Mouse (Mus musculus) testis, adult 2 months (tissue): ENCODE data around the gene Bicdl2. TPM values are rescaled to one million over a fixed set of nuclear protein-coding genes. Genes with fewer than 3 reads are reported as not detected.

ENCODE experiments used
- H3K27ac ChIP-seq: fragments of 200-500 bp; 2 replicates; pipeline ENCODE4 v1.5.1; 2012; ENCODE audit warnings: low read depth, low read length; ENCODE audit not compliant: control insufficient read depth, insufficient read depth
- H3K27me3 ChIP-seq: fragments of 200-500 bp; 2 replicates; pipeline ENCODE4 v1.6.1; 2012; ENCODE audit warnings: mild to moderate bottlenecking, low read length, moderate library complexity; ENCODE audit not compliant: control insufficient read depth, insufficient read depth
- H3K36me3 ChIP-seq: fragments of 200-500 bp; 2 replicates; pipeline ENCODE4 v1.6.1; 2012; ENCODE audit warnings: mild to moderate bottlenecking, low read length; ENCODE audit not compliant: control insufficient read depth, insufficient read depth
- H3K4me1 ChIP-seq: fragments of 200-500 bp; 2 replicates; pipeline ENCODE4 v1.6.1; 2012; ENCODE audit warnings: low read length; ENCODE audit not compliant: control insufficient read depth, insufficient read depth
- H3K4me3 ChIP-seq: fragments of 200-500 bp; 2 replicates; pipeline ENCODE4 v1.5.1; 2012; ENCODE audit warnings: low read depth, mild to moderate bottlenecking, low read length, moderate library complexity, mixed read lengths; ENCODE audit not compliant: control insufficient read depth
- CTCF ChIP-seq: fragments of 200-500 bp; IDR thresholded peaks from 2 replicates; pipeline ENCODE4 v1.5.1; 2012; ENCODE audit warnings: low read depth, mild to moderate bottlenecking, inconsistent platforms, low read length, moderate library complexity; ENCODE audit not compliant: control insufficient read depth, insufficient read depth, insufficient replicate concordance
- POLR2A ChIP-seq: fragments of 200-500 bp; IDR thresholded peaks from 2 replicates; pipeline ENCODE4 v1.6.1; 2012; ENCODE audit warnings: low read depth, mild to moderate bottlenecking, inconsistent platforms, low read length, moderate library complexity; ENCODE audit not compliant: control insufficient read depth
- polyA plus RNA-seq: library from polyadenylated mRNA; depleted of rRNA; stranded (reverse); fragments of >200 nt; gene quantifications from 2 replicates; pipeline ENCODE4 v1.2.3, GENCODE M21; 2012; rRNA removed

Bicdl2 gene
- polyA plus RNA-seq, 1 experiment, result 1.5 TPM

- H3K27me3 ChIP-seq, result no peaks in the 10 kb centered on the region
- H3K4me1 ChIP-seq, result peaks cover 7% of the 10 kb centered on the region
- H3K27ac ChIP-seq, result no peak overlapping the region
- no peak for TF ChIP-seq POLR2A
- peak; percentile 50; the same call in 1 of the 2 replicates for TF ChIP-seq CTCF
- no peaks in the 10 kb centered on the region for H3K36me3 ChIP-seq
- H3K4me3 ChIP-seq, result peak overlapping the region; percentile 66
These were observed 39.8 kb downstream of the Bicdl2 start for GRCm38 (mm10) chr17:23700079-23700478.

GRCm38 (mm10) chr17:23703301-23703700 is 43.0 kb downstream of the Bicdl2 start:
- H3K36me3 ChIP-seq, result no peaks in the 10 kb centered on the region
- peaks cover 7% of the 10 kb centered on the region for H3K4me1 ChIP-seq
- no peaks in the 10 kb centered on the region for H3K27me3 ChIP-seq
- no peak overlapping the region for H3K4me3 ChIP-seq
- H3K27ac ChIP-seq, result no peak overlapping the region
- TF ChIP-seq POLR2A (no peak), CTCF (no peak)

- Histone ChIP-seq H3K4me3 (no peak overlapping the region), H3K27me3 (no peaks in the 10 kb centered on the region), H3K36me3 (no peaks in the 10 kb centered on the region), H3K4me1 (peaks cover 7% of the 10 kb centered on the region), H3K27ac (no peak overlapping the region)
- TF ChIP-seq CTCF (no peak), POLR2A (no peak)
These were observed 44.4 kb downstream of the Bicdl2 start for GRCm38 (mm10) chr17:23704741-23705140.

- Histone ChIP-seq H3K4me1 (no peaks in the 10 kb centered on the region), H3K27ac (no peak overlapping the region), H3K27me3 (no peaks in the 10 kb centered on the region), H3K4me3 (no peak overlapping the region), H3K36me3 (no peaks in the 10 kb centered on the region)
- TF ChIP-seq CTCF (no peak), POLR2A (no peak)
These were observed 45.3 kb downstream of the Bicdl2 start for GRCm38 (mm10) chr17:23705525-23706104.

DNA sequence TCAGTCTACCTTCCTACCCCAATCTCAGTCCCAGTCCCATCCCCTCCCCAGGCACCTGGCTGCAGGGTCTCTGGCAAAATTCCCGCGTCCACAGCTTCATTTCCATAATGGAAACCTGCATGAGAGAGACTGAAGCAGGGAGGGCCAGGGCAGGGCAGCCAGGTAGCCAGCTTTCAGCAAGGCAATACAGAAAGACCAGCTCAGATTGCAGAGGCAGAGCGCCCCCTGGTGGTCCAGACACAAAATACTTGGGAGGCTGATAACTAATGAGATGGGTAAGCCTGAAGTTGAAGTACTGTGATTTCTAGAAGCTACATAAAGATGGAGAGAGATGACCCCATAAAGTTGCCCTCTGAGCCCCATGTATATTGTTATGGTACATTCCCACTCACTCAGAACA is 45.9 kb downstream of the Bicdl2 start:
- Histone ChIP-seq H3K27me3 (no peaks in the 10 kb centered on the region), H3K4me3 (no peak overlapping the region), H3K36me3 (no peaks in the 10 kb centered on the region), H3K27ac (no peak overlapping the region), H3K4me1 (no peaks in the 10 kb centered on the region)
- TF ChIP-seq POLR2A (no peak), CTCF (peak; percentile 80; the same call in 1 of the 2 replicates)

DNA sequence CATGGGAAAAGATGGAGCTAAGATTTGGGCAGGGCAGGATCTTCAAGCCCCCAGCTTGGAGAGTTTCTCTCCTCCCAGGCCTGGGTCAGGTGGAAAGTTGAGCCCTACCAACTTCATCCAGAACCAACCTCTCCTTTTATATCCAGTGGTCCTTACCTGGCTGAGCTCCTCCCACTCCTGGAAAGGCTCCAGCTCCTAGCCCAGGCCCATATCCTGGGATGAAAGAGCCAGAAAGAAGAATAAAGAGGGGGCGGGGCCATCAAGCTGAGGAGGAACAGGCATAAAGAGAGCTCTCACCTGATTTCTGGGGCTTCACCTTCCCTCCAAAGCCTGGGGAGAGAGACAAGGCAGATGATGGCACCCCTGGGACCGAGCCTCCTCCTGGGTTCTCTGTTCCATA is 56.7 kb downstream of the Bicdl2 start:
- Histone ChIP-seq H3K27me3 (no peaks in the 10 kb centered on the region), H3K27ac (no peak overlapping the region), H3K36me3 (no peaks in the 10 kb centered on the region), H3K4me1 (peaks cover 3% of the 10 kb centered on the region), H3K4me3 (no peak overlapping the region)
- TF ChIP-seq POLR2A, result no peak
- TF ChIP-seq CTCF, result no peak

Other genes starting within 250 kb of the Bicdl2 start
- gene Vmn2r117, start 180.8 kb upstream of the Bicdl2 start, polyA plus RNA-seq, result not detected in 2 replicates
- 3.5 and 3.7 TPM in 2 replicates for gene Zfp213, start 96.3 kb upstream of the Bicdl2 start, polyA plus RNA-seq
- gene Zfp13, start 61.0 kb upstream of the Bicdl2 start, polyA plus RNA-seq, result 45.3 and 57.6 TPM in 2 replicates
- gene Zscan10, start 59.6 kb upstream of the Bicdl2 start, polyA plus RNA-seq, result 4.5 and 4.9 TPM in 2 replicates
- 0.35 and 0.36 TPM in 2 replicates for gene Mmp25, start 15.2 kb upstream of the Bicdl2 start, polyA plus RNA-seq
- 54.9 and 64.9 TPM in 2 replicates for gene Hcfc1r1, start 13.1 kb downstream of the Bicdl2 start, polyA plus RNA-seq
- gene Thoc6, start 13.4 kb downstream of the Bicdl2 start, polyA plus RNA-seq, result 9.8 and 9.9 TPM in 2 replicates
- gene Tnfrsf12a, start 17.0 kb downstream of the Bicdl2 start, polyA plus RNA-seq, result 1.2 and 1.7 TPM in 2 replicates
- 0.16 and 0.19 TPM in 2 replicates for gene Cldn6, start 18.7 kb downstream of the Bicdl2 start, polyA plus RNA-seq
- gene Cldn9, start 23.5 kb downstream of the Bicdl2 start, polyA plus RNA-seq, result 0.27 and 0.72 TPM in 2 replicates
- gene 1520401A03Rik, start 62.3 kb downstream of the Bicdl2 start, polyA plus RNA-seq, result 6.7 and 7.1 TPM in 2 replicates
- 78.6 and 88.6 TPM in 2 replicates for gene Pkmyt1, start 65.8 kb downstream of the Bicdl2 start, polyA plus RNA-seq
- gene Paqr4, start 80.4 kb downstream of the Bicdl2 start, polyA plus RNA-seq, result 0.69 and 0.85 TPM in 2 replicates
- 0.80 and 0.97 TPM in 2 replicates for gene Kremen2, start 85.3 kb downstream of the Bicdl2 start, polyA plus RNA-seq
- 155 and 178 TPM in 2 replicates for gene Flywch1, start 111.1 kb downstream of the Bicdl2 start, polyA plus RNA-seq
- gene Flywch2, start 125.6 kb downstream of the Bicdl2 start, polyA plus RNA-seq, result 11.8 and 14.8 TPM in 2 replicates
- gene Srrm2, start 130.0 kb downstream of the Bicdl2 start, polyA plus RNA-seq, result 259 and 286 TPM in 2 replicates
- gene Elob, start 168.6 kb downstream of the Bicdl2 start, polyA plus RNA-seq, result 1,587 and 1,813 TPM in 2 replicates
- gene Prss33, start 175.6 kb downstream of the Bicdl2 start, polyA plus RNA-seq, result 0.89 and 1.2 TPM in 2 replicates
- gene Prss32, start 183.3 kb downstream of the Bicdl2 start, polyA plus RNA-seq, result 0.30 and 0.36 TPM in 2 replicates
- 12.2 and 13.8 TPM in 2 replicates for gene Prss41, start 183.7 kb downstream of the Bicdl2 start, polyA plus RNA-seq
- gene Prss21, start 207.6 kb downstream of the Bicdl2 start, polyA plus RNA-seq, result 208 and 246 TPM in 2 replicates
- gene Dcpp1, start 220.4 kb downstream of the Bicdl2 start, polyA plus RNA-seq, result 0.34 and 0.67 TPM in 2 replicates
- gene Dcpp2, start 220.4 kb downstream of the Bicdl2 start, polyA plus RNA-seq, result not detected in 2 replicates